Mouse (Mus musculus) intestine, embryonic 14.5 days (tissue): ENCODE measurements at regions not wholly inside any gene's neighbourhood (a gene's known extent, or its start where the extent isn't known, plus 50 kb on each side); places are given as distances from the start of the nearest gene placed in this dataset.

ENCODE experiments used
- ATAC-seq: fragments of 200-750 bp; cut with Nextera tagmentation; replicated peaks from 2 replicates; pipeline ENCODE4 v1.8.0; 2017; ENCODE audit warnings: low read depth, moderate number of reproducible peaks, moderate TSS enrichment, moderate library complexity; ENCODE audit not compliant: low FRiP score, low TSS enrichment
- DNase-seq: peaks from one replicate; pipeline ENCODE4 v3.0.0-alpha.2; 2018; ENCODE audit warnings: low spot score
- H3K27ac ChIP-seq: fragments of 300-500 bp; sonication (generic); 2 replicates; pipeline ENCODE4 v1.5.1; 2014; ENCODE audit warnings: low read depth, mild to moderate bottlenecking, control low read depth
- H3K27me3 ChIP-seq: fragments of 300-500 bp; sonication (generic); replicated peaks from 2 replicates; pipeline ENCODE4 v1.6.1; 2014; ENCODE audit warnings: low read length, control low read depth; ENCODE audit not compliant: control insufficient read depth, insufficient read depth
- H3K36me3 ChIP-seq: fragments of 300-500 bp; sonication (generic); 2 replicates; pipeline ENCODE4 v1.6.1; 2014; ENCODE audit warnings: low read length, control low read depth; ENCODE audit not compliant: control insufficient read depth, insufficient read depth
- H3K4me1 ChIP-seq: fragments of 300-500 bp; sonication (generic); replicated peaks from 2 replicates; pipeline ENCODE4 v1.6.1; 2014; ENCODE audit warnings: low read length, control low read depth, mixed read lengths; ENCODE audit not compliant: control insufficient read depth, insufficient read depth
- H3K4me2 ChIP-seq: fragments of 300-500 bp; sonication (generic); 2 replicates; pipeline ENCODE4 v1.6.1; 2014; ENCODE audit warnings: low read length
- H3K4me3 ChIP-seq: fragments of 300-500 bp; sonication (generic); 2 replicates; pipeline ENCODE4 v1.5.1; 2014; ENCODE audit warnings: low read depth, low read length, control low read depth, mixed read lengths
- H3K9ac ChIP-seq: fragments of 300-500 bp; sonication (generic); 2 replicates; pipeline ENCODE4 v1.6.1; 2014; ENCODE audit warnings: mild to moderate bottlenecking, low read length
- H3K9me3 ChIP-seq: fragments of 300-500 bp; sonication (generic); 2 replicates; pipeline ENCODE4 v1.6.1; 2016; ENCODE audit warnings: low read length, control low read depth; ENCODE audit not compliant: control insufficient read depth
- WGBS: fragments of 180-500 bp; shearing (Covaris S2); extraction: QIAGEN DNeasy Blood & Tissue Kit; methylation state at CpG from one replicate; pipeline ENCODE4 v1.1.7; 2014; 5-methylcytosine and 5-hydroxymethylcytosine counted together

DNA sequence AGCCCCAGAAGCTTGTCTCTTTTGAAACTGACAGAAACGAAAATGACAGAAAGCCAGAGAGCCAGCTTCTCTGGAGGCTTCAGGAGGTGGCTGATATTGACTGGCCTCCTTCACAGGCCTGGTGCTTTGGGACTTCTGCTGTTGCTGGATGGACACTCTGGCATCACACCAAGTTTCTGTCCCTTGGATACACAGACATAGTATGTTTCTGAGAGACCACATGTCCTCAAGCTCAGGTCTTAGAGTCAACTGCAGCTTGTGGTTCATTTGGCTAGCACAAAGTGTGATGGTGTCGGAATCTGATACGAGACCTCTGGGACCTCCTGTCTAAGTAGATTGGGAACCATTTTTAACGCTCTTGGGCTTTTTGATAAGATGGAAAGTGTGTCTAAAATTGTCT lies 502.0 kb downstream of the Sqor start:
- Histone ChIP-seq H3K36me3 (no peaks in the 10 kb centered on the region), H3K9me3 (no peaks in the 10 kb centered on the region), H3K27ac (no peak overlapping the region), H3K4me3 (no peak overlapping the region), H3K4me2 (no peak overlapping the region), H3K27me3 (no peaks in the 10 kb centered on the region), H3K4me1 (no peaks in the 10 kb centered on the region), H3K9ac (no peak overlapping the region)
- WGBS, result 87% methylated on average over 4 of the region's 4 CpGs
- no peak for DNase-seq
- no peak for ATAC-seq

DNA sequence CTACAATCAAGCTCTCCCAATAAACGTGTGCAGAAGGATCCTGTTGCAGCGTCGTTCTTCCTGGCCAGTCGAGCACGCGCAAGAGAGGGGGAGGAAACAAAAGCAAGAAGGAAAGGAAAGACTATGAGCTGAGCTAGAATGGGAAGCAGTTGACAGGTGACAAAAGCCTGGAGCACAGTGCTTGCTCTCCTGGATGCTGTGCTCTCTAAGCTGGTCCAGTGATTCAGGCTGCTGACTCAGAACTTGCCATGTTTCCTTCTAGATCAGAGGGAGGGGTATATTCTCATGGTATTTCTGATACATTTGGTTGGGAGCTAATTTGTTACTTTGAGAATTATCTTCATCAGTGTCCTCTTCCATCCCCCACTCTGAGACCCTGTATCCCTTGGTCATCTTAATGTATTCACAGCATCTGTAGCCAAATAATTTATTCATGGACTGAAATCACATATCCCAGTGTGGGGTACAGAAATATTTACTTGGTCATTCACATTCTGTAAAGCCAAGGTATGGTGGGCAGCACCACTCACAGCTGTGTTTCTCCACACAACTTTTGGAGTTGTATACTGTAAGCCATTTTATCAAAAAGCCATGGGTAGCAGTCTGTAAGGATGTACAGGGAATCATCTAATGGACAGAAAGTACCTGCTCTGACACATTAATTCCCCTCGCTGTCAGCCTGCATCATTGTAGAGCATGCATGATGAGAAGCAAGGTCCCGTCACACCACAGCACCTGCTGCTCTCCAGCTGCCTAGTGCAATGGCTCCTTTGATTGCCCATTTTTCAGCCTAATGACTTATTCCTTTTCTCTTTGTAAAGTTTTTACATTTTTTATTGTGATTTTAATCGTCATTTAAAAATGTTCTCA lies 510.1 kb downstream of the Sqor start:
- Histone ChIP-seq H3K9ac (no peak overlapping the region), H3K27ac (no peak overlapping the region), H3K4me1 (0 out of 2 replicates have a peak, but pooled peaks cover 2% of the 10 kb centered on the region), H3K4me2 (no peak overlapping the region), H3K36me3 (no peaks in the 10 kb centered on the region), H3K9me3 (no peaks in the 10 kb centered on the region), H3K27me3 (no peaks in the 10 kb centered on the region), H3K4me3 (no peak overlapping the region)
- ATAC-seq, result no peak
- DNase-seq, result no peak
- 78% methylated on average over 9 of the region's 9 CpGs for WGBS

- no peak for DNase-seq
Measured at GRCm38 (mm10) chr2:123275736-123276330, 510.8 kb downstream of the Sqor start.

GRCm38 (mm10) chr2:123311554-123312276 lies 546.7 kb downstream of the Sqor start:
- H3K27ac ChIP-seq, result no peak overlapping the region
- no peaks in the 10 kb centered on the region for H3K9me3 ChIP-seq
- no peak overlapping the region for H3K9ac ChIP-seq
- H3K36me3 ChIP-seq, result no peaks in the 10 kb centered on the region
- ATAC-seq (no peak), DNase-seq (no peak)
- H3K4me1 ChIP-seq, result no peaks in the 10 kb centered on the region
- H3K27me3 ChIP-seq, result no peaks in the 10 kb centered on the region
- no peak overlapping the region for H3K4me2 ChIP-seq
- H3K4me3 ChIP-seq, result no peak overlapping the region
- WGBS, result 67% methylated on average over 6 of the region's 6 CpGs

More at GRCm38 (mm10) chr2:123275736-123276330, 510.8 kb downstream of the Sqor start:
- Histone ChIP-seq H3K4me1 (0 out of 2 replicates have a peak, but pooled peaks cover 2% of the 10 kb centered on the region), H3K36me3 (no peaks in the 10 kb centered on the region), H3K4me2 (no peak overlapping the region), H3K27me3 (no peaks in the 10 kb centered on the region), H3K9me3 (no peaks in the 10 kb centered on the region), H3K9ac (no peak overlapping the region), H3K27ac (no peak overlapping the region), H3K4me3 (no peak overlapping the region)
- ATAC-seq, result no peak
- WGBS, result 46% methylated on average over 6 of the region's 6 CpGs

DNA sequence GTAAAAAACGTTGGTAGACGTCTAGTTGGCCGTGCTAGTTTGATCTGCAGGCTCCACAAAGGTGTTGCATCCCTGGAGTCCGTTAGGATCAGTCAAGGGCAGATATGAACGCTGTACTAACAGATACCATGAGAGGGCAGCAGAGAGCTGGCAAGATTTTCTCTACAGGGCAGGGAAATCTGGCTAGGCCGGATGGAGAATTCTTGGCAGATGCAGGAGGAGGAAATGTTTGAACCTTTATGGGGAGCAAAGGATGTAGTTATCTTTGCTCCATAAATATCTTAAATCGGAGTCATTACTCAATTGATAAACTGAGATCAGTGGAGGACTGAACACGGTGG lies 547.2 kb downstream of the Sqor start:
- no peak overlapping the region for H3K9ac ChIP-seq
- H3K9me3 ChIP-seq, result no peaks in the 10 kb centered on the region
- no peaks in the 10 kb centered on the region for H3K4me1 ChIP-seq
- no peak overlapping the region for H3K27ac ChIP-seq
- ATAC-seq (no peak), DNase-seq (peak; percentile 90)
- 11% methylated on average over 8 of the region's 8 CpGs for WGBS
- H3K4me2 ChIP-seq, result no peak overlapping the region
- no peak overlapping the region for H3K4me3 ChIP-seq
- H3K27me3 ChIP-seq, result no peaks in the 10 kb centered on the region
- H3K36me3 ChIP-seq, result no peaks in the 10 kb centered on the region

DNA sequence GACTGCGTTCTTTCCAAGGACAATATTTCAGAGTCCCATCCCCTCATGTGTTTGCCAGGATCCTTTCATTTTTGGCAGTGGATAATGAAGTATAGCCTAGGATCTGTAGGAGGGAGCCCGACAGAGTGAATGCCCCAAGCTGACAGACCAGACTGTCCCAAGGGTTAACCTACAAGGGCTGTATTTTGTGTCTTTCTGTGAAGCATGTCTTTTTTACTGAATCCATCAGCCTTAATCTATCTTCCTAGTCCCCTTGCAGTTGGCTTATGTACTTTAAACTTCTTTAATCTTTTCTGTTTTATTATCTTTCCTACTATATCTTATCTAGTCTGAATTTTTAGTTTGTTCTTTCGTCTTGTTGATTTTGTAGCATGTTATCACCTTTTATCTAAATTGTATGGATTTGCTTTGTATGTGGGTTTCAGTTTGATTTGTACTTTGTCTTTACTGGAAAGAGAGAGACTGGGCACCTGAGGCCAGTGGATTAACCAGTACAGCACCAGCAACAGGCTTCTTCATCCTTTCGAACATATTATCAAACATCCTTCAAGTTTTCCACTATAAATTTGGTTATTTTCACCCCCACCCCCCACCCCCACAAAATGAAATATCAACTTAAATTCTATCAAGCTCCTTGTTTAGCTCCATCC lies 555.5 kb downstream of the Sqor start:
- H3K9me3 ChIP-seq, result no peaks in the 10 kb centered on the region
- no peak overlapping the region for H3K4me2 ChIP-seq
- no peak for DNase-seq
- H3K36me3 ChIP-seq, result no peaks in the 10 kb centered on the region
- no peak; the same call in 1 of the 2 replicates for ATAC-seq
- H3K27ac ChIP-seq, result no peak overlapping the region
- no peaks in the 10 kb centered on the region for H3K27me3 ChIP-seq
- H3K9ac ChIP-seq, result no peak overlapping the region
- WGBS, result 70% methylated on average over 4 of the region's 4 CpGs
- H3K4me1 ChIP-seq, result no peaks in the 10 kb centered on the region
- no peak overlapping the region for H3K4me3 ChIP-seq

- Histone ChIP-seq H3K27ac (no peak overlapping the region), H3K4me3 (no peak overlapping the region), H3K36me3 (no peaks in the 10 kb centered on the region), H3K4me2 (no peak overlapping the region), H3K9me3 (no peaks in the 10 kb centered on the region), H3K4me1 (no peaks in the 10 kb centered on the region), H3K27me3 (no peaks in the 10 kb centered on the region), H3K9ac (no peak overlapping the region)
- DNase-seq (no peak), ATAC-seq (no peak)
- WGBS, result 83% methylated on average over 3 of the region's 3 CpGs
Measured at GRCm38 (mm10) chr2:123323769-123324168, 558.7 kb downstream of the Sqor start.

DNA sequence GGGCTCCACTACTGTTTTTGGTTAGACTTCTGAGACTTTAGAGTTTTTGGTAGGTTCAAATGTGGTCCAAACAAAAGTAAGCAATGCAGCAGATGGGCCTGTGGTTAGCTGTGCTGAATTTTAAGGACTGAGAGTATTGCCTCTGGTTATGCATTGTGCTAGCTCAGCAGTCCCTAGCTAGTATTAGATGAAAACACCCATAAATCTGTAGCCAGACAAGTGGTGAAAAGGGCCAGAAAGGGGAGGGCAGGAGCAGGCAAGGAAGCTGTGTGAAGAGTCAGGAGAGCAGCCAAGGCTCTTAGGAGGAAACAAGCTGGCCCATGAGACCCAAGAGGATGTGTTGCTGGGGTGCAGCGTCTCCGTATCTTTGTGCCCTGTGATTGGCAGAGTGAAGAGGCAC lies 559.9 kb downstream of the Sqor start:
- ATAC-seq (no peak), DNase-seq (no peak)
- Histone ChIP-seq H3K4me3 (no peak overlapping the region), H3K9ac (no peak overlapping the region), H3K4me2 (no peak overlapping the region), H3K9me3 (no peaks in the 10 kb centered on the region), H3K27ac (no peak overlapping the region), H3K4me1 (no peaks in the 10 kb centered on the region), H3K27me3 (no peaks in the 10 kb centered on the region), H3K36me3 (no peaks in the 10 kb centered on the region)
- 67% methylated on average over 2 of the region's 2 CpGs for WGBS
